Mouse (Mus musculus) induced T-regulatory cell, adult 2 months (primary cell): ENCODE data around the gene Gm572.

Source experiments
- DNase-seq: peaks from one replicate; pipeline ENCODE4 v3.0.0-alpha.2; 2012; ENCODE audit warnings: low read depth

Gm572 gene

DNA sequence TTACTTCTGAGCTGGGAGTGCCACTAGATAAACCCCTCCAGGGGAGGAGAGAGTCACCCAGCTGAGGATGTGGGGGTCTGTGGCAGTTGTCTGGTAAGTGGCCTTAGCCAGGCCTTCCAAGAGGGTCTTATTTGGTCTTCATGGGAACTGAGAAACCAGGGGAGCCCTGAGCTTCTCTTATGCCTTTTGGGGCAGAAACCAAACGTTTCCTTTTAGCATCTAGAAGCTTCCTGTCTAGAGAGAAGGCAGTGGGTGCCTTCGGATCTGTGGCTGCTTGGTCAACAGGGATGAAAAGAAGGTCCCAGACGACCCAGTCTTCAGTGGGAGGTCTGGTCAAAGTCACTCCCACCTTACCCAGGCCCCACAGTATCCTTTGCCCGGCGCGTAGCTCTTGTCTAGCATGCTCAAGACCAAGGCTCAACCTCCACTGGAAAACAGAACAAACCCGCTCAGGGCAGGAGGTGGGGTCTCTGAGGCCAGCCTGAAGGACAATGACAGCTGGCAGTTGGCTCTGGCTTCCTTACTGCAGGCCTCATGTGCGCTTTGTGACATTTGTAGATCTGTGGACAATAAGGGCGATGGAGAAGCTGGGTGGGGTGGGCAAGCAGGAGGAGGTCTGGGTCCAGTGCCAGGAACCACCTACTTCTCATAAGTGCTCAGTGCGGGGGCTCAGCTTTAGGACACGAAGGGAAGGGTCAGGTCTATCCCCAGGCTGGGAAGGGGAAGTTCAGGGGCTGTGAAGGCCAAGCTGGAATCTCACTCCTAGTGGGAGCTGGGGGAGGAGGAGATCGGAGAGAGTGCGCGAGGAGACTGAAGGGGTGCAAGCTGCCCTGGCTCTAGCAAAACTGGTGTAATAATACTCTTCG lies at the start of gene Gm572:
TSS of gene Gm572 (plus strand) at position 27 of the 866 bp plus-strand sequence.
- no peak for DNase-seq

DNA sequence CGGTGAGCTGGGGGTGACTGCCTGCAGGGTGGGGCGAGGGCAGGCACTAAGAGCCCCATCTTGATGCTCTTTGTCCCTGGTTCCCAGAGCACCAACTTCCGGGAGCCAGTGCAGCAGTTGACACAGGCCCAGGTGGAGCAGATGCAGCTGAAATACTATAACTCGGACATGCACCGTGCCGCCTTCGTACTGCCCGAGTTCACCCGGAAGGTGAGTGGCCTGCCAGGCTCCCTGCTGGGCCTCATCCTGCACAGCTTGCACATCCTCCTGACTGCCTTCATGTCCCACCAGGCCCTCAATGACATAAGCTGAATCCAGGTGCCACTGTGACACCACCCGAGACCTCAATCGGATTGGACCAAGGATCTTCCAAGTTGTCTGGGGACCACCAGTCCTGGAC lies 49.1 kb upstream of the Gm572 start:
- DNase-seq = no peak

DNA sequence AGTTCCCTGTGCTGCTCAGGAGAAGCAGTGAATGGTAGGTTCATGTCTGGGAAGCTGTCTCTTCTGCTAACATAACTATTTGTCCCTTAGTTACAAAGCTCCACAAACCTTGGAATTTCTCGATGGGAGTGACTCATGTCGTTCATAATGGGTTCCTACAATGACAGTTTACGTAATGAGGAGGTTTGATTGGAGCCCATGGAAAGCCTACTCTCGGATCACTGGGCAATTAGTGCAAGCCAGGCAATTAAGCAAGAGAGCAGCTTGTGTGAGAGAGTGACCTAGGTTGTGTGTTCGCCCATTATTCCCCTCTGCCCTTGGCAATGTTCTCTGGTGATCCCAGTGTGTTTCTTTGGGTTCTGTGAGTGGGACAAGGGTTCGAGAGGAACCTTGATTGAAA lies 47.2 kb upstream of the Gm572 start:
- DNase-seq = no peak

GRCm38 (mm10) chr4:148596731-148597130 lies 46.4 kb upstream of the Gm572 start:
- no peak for DNase-seq

- no peak for DNase-seq
Measured at GRCm38 (mm10) chr4:148598826-148599225, 44.3 kb upstream of the Gm572 start.

- DNase-seq = no peak
Measured at GRCm38 (mm10) chr4:148600316-148600715, 42.8 kb upstream of the Gm572 start.

DNA sequence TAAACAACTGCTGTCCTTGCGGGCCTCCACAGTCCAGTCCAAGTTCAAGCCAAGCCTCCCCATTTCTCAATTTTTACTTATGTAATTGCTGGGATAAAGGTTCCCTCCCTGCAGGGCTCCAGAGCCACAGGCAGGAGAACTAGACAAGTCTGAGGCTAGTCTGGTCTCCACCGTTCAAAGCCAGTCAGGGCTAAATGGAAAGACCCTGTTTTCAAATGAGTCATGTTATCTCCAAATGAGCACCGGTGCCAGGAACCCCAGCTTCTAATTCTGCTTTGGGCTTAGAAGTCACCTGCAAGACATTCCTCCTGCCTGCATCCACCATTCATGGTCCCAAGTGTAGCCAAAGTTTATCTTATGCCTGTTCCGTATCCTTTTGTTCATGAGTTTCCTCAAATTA lies 41.2 kb upstream of the Gm572 start:
- no peak for DNase-seq

DNA sequence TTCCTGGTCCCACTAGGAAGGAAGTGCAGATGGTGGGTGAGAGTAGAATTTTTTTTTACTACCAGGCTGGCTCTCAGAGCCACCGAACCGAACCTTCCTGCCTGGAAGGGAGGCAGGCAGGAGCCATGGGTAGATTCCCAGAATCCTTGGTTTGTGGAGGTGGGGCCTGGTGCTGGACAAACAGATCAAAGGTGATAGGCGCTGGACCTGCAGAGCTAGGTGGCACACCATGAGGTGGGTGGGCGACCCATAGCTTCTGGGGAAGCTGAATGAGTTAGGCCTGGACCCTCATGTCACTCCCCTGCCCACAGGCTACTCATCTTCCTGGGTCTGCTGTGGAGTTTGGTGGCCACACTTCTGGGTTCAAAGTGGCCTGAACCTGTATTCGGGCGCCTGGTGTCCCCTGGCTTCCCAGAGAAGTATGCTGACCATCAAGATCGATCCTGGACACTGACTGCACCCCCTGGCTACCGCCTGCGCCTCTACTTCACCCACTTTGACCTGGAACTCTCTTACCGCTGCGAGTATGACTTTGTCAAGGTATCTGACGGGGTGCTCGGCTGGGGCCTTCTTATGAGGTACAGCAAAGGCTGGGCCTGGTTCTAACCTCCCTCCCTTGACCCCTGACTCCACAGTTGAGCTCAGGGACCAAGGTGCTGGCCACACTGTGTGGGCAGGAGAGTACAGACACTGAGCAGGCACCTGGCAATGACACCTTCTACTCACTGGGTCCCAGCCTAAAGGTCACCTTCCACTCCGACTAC lies 40.6 kb upstream of the Gm572 start, which contains the start of gene Masp2:
TSS of gene Masp2 (plus strand) at position 198 of the 764 bp plus-strand sequence.
- DNase-seq = no peak

- no peak for DNase-seq
Measured at GRCm38 (mm10) chr4:148603376-148604139, 39.6 kb upstream of the Gm572 start.

DNA sequence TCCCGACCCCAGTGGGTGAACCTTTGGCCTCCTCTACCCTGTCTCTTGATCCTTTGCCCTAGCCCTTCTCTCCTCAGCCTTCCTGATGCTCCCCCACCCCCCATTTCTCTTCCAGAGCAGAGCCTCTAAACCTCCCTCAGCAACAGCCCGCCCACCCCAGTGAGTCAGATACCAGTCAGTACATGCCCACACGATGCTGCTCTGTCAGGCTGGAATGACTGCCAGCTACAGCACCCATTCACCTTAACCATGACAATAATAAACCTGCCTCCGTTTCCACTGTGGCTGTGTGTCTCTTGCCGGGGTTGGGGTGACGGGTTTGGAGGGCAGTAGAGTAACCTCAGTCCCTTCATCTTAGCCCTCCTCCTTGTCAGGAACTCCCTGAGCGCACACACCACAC lies 39.0 kb upstream of the Gm572 start:
- no peak for DNase-seq

- peak; percentile 77 for DNase-seq
Measured at GRCm38 (mm10) chr4:148604541-148605165, 38.5 kb upstream of the Gm572 start.

GRCm38 (mm10) chr4:148607758-148608157 lies 35.4 kb upstream of the Gm572 start:
- peak; percentile 85 for DNase-seq

DNA sequence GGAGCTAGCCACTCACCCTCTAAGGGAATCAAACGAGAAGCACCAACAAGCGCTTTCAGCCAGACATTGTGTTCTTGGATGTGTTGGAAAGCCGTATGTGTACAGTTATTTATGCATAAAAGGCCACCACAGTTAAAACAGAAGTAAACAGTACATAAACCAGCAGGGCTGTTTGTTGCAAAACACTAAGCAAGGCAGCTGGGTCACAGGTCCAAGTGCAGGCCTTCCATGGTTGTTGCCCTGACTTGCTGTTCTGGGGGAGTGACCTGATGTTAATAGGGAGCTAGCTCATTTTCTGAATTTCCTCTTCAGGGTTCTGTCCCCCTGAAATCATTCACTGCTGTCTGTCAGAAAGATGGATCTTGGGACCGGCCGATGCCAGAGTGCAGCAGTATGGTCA lies 33.3 kb upstream of the Gm572 start:
- DNase-seq = no peak

GRCm38 (mm10) chr4:148610631-148611364 lies 32.3 kb upstream of the Gm572 start:
- DNase-seq = no peak

GRCm38 (mm10) chr4:148612557-148612956 lies 30.6 kb upstream of the Gm572 start:
- DNase-seq = no peak

GRCm38 (mm10) chr4:148613738-148614137 lies 29.4 kb upstream of the Gm572 start:
- no peak for DNase-seq

- no peak for DNase-seq
Measured at GRCm38 (mm10) chr4:148619805-148620204, 23.3 kb upstream of the Gm572 start.

DNA sequence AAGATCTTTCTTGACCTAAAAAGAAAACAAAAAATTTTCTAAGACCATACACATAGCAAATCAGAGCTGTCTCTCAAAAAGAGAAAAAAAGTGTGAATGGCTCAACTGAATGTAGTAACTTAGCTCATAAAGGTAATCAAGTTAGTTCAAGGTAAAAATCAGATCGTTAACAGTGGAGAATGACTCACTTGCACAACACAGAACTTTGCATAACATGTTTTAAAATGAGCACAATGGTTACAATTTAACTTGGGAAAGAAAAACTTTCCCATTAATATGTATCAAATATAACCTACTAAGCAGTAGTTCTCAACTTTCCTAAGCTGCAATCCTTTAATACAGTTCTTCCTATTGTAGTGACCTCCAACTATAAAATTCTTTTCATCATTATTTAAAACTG lies 22.4 kb upstream of the Gm572 start:
- no peak for DNase-seq

DNA sequence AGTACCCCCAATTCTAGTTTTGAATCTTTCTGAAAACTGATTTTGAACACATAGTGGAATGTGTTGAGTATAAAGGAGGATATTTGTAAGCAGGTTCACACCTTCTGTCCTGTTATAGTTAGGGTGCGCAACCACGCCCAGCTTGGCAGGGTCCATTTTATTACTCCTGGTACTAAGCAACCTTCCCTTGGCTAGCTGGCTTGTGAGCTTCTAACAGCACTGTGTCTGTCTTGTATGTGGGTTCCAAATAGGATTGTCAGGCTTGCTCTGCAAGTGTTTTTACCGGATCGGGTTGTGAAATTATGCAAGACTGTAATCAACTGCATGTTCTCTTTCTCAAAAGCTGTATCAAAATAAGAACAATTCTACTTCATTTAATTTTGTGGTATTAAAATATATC lies 20.6 kb upstream of the Gm572 start:
- no peak for DNase-seq

GRCm38 (mm10) chr4:148623609-148624008 lies 19.5 kb upstream of the Gm572 start:
- no peak for DNase-seq

- DNase-seq = no peak
Measured at GRCm38 (mm10) chr4:148625010-148625409, 18.1 kb upstream of the Gm572 start.
